Mouse (Mus musculus) c-Kit-positive CD71-negative TER-119-negative erythroid progenitor cells, embryonic 14.5 days (primary cell): ENCODE results near the gene Mcm3ap.
A peak's percentile ranks its signal among the peaks of the same experiment; 100 is the strongest.

Experiments
- DNase-seq: peaks from one replicate; pipeline ENCODE4 v3.0.0-alpha.2; 2013; ENCODE audit warnings: low read depth

The Mcm3ap gene

GRCm38 (mm10) chr10:76495501-76495900 lies 26.8 kb downstream of the Mcm3ap start:
- no peak for DNase-seq

- DNase-seq = no peak
Measured at GRCm38 (mm10) chr10:76496366-76496765, 27.6 kb downstream of the Mcm3ap start.

GRCm38 (mm10) chr10:76497522-76497921 lies 28.8 kb downstream of the Mcm3ap start:
- no peak for DNase-seq

GRCm38 (mm10) chr10:76504271-76504943 lies 35.7 kb downstream of the Mcm3ap start:
- DNase-seq = no peak

- no peak for DNase-seq
Measured at GRCm38 (mm10) chr10:76505865-76506264, 37.1 kb downstream of the Mcm3ap start.

- peak; percentile 77 for DNase-seq
Measured at GRCm38 (mm10) chr10:76512965-76513583, 44.3 kb downstream of the Mcm3ap start.

- DNase-seq = no peak
Measured at GRCm38 (mm10) chr10:76530922-76531321, 62.2 kb downstream of the Mcm3ap start.

GRCm38 (mm10) chr10:76531375-76531774 lies 62.6 kb downstream of the Mcm3ap start, which contains the start of gene Lss:
Gene Lss, plus strand, starts transcription at chr10:76531588.
- peak; percentile 84 for DNase-seq

- DNase-seq = no peak
Measured at GRCm38 (mm10) chr10:76531828-76532227, 63.1 kb downstream of the Mcm3ap start.

- no peak for DNase-seq
Measured at GRCm38 (mm10) chr10:76535526-76535925, 66.8 kb downstream of the Mcm3ap start.

- DNase-seq = no peak
Measured at GRCm38 (mm10) chr10:76537619-76538018, 68.9 kb downstream of the Mcm3ap start.

GRCm38 (mm10) chr10:76541336-76542085 lies 72.8 kb downstream of the Mcm3ap start:
- no peak for DNase-seq

- no peak for DNase-seq
Measured at GRCm38 (mm10) chr10:76542636-76543375, 74.1 kb downstream of the Mcm3ap start.

- no peak for DNase-seq
Measured at GRCm38 (mm10) chr10:76546566-76546965, 77.8 kb downstream of the Mcm3ap start.

GRCm38 (mm10) chr10:76548218-76548617 lies 79.5 kb downstream of the Mcm3ap start:
- DNase-seq = no peak

GRCm38 (mm10) chr10:76550458-76550857 lies 81.7 kb downstream of the Mcm3ap start:
- DNase-seq = no peak

- no peak for DNase-seq
Measured at GRCm38 (mm10) chr10:76551556-76551955, 82.8 kb downstream of the Mcm3ap start.

- DNase-seq = no peak
Measured at GRCm38 (mm10) chr10:76554061-76554460, 85.3 kb downstream of the Mcm3ap start.

GRCm38 (mm10) chr10:76561972-76562371 lies 93.2 kb downstream of the Mcm3ap start, which contains the start of gene Spatc1l:
Gene Spatc1l, plus strand, starts transcription at chr10:76562272.
- no peak for DNase-seq
